Comparison of ENCODE assay signal across 8 mouse cellular contexts in genomic region chr3:138527667-138528231, GRCm38 (mm10). TPM values are rescaled to one million over a fixed set of nuclear protein-coding genes. Genes with fewer than 3 reads are reported as not detected.
A peak's percentile ranks its signal among the peaks of the same experiment; 100 is the strongest.
DNase-seq lines count a peak whose midpoint lies in the region; ATAC-seq and TF ChIP-seq lines count a peak whose summit lies in the region.

No protein-coding gene starts in this region.

- no peak for TF ChIP-seq POLR2A in brain, embryonic 14.5 days (IDR thresholded peaks at IDR 0.05; ENCODE audit: borderline replicate concordance, extremely low read depth, insufficient read depth, insufficient read length, poor library complexity, severe bottlenecking)
- peak; percentile 26; the same call in 1 of the 2 replicates for TF ChIP-seq POLR2A in testis, adult 2 months (IDR thresholded peaks at IDR 0.05; ENCODE audit: control insufficient read depth, low read depth, low read length)

- ATAC-seq in erythroid progenitor cell, adult 5-6 weeks (replicated peaks; ENCODE audit: low FRiP score, poor library complexity, severe bottlenecking), result peak; percentile 63
- ATAC-seq in heart, embryonic 14.5 days (ENCODE audit: insufficient number of reproducible peaks, insufficient read depth, low FRiP score, low read depth), result peak; percentile 79
- ATAC-seq in liver, postnatal 0 days, result peak; percentile 34
- peak; percentile 78 for ATAC-seq in neural tube, embryonic 13.5 days (ENCODE audit: low read depth)

- peak overlapping the region; percentile 97 for H3K9ac ChIP-seq in heart, embryonic 14.5 days (ENCODE audit: low read length)
- H3K9ac ChIP-seq in liver, postnatal 0 days (replicated peaks), result peak overlapping the region; percentile 98
- H3K9ac ChIP-seq in neural tube, embryonic 13.5 days, result peak overlapping the region; percentile 97

- 0 out of 2 replicates have a peak, but pooled peaks cover 3% of the 10 kb centered on the region for H3K36me3 ChIP-seq in heart, embryonic 14.5 days (ENCODE audit: control insufficient read depth, insufficient read depth, low read length)
- H3K36me3 ChIP-seq in liver, postnatal 0 days (replicated peaks; ENCODE audit: insufficient read depth, low read length), result no peaks in the 10 kb centered on the region
- H3K36me3 ChIP-seq in neural tube, embryonic 13.5 days, result no peaks in the 10 kb centered on the region
- H3K36me3 ChIP-seq in testis, adult 2 months (ENCODE audit: control insufficient read depth, insufficient read depth, low read length), result no peaks in the 10 kb centered on the region

- H3K4me2 ChIP-seq in heart, embryonic 14.5 days (ENCODE audit: low read length), result peak overlapping the region; percentile 88
- H3K4me2 ChIP-seq in liver, postnatal 0 days (ENCODE audit: low read depth, low read length), result peak overlapping the region; percentile 91
- peak overlapping the region; percentile 80 for H3K4me2 ChIP-seq in neural tube, embryonic 13.5 days

- WGBS in heart, embryonic 14.5 days, result 0% methylated on average over 57 of the region's 64 CpGs
- under 1% methylated on average over 45 of the region's 64 CpGs for WGBS in liver, postnatal 0 days (ENCODE audit: insufficient replicate concordance)
- under 1% methylated on average over 42 of the region's 64 CpGs for WGBS in neural tube, embryonic 13.5 days

- DNase-seq in CD8-positive naive resting alpha-beta T cell, adult 2 months (ENCODE audit: low read depth in 2 of 2, low spot score in 2 of 2), result peak; percentile 19 to 36
- peak; percentile 78 for DNase-seq in brain, embryonic 14.5 days (ENCODE audit: low read depth)
- peak; percentile 85 for DNase-seq in kidney, postnatal 10 days
- DNase-seq in liver, postnatal 0 days, result peak; percentile 78

- no peaks in the 10 kb centered on the region for H3K27me3 ChIP-seq in heart, embryonic 14.5 days (ENCODE audit: control insufficient read depth, insufficient read depth, low read length)
- no peaks in the 10 kb centered on the region for H3K27me3 ChIP-seq in liver, postnatal 0 days (ENCODE audit: insufficient read depth, low read length)
- no peaks in the 10 kb centered on the region for H3K27me3 ChIP-seq in neural tube, embryonic 13.5 days
- H3K27me3 ChIP-seq in testis, adult 2 months (ENCODE audit: control insufficient read depth, insufficient read depth, low read length), result no peaks in the 10 kb centered on the region

- peak overlapping the region; percentile 70 to 94 for H3K27ac ChIP-seq in heart, embryonic 14.5 days (replicated peaks in 1 of 2; ENCODE audit: control insufficient read depth in 1 of 2, insufficient read depth in 1 of 2, low read depth in 2 of 2, low read length in 2 of 2)
- H3K27ac ChIP-seq in liver, postnatal 0 days (ENCODE audit: low read depth), result peak overlapping the region; percentile 93
- peak overlapping the region; percentile 98 for H3K27ac ChIP-seq in neural tube, embryonic 13.5 days (replicated peaks)
- peak overlapping the region; percentile 86 for H3K27ac ChIP-seq in testis, adult 2 months (ENCODE audit: control insufficient read depth, insufficient read depth, low read depth, low read length)

- no peak for TF ChIP-seq EP300 in liver, postnatal 0 days (IDR thresholded peaks at IDR 0.05; ENCODE audit: low read depth)

- H3K4me3 ChIP-seq in heart, embryonic 14.5 days (ENCODE audit: control insufficient read depth in 1 of 2, insufficient read depth in 1 of 2, low read depth in 1 of 2, low read length in 2 of 2), result peak overlapping the region; percentile 89 to 99
- H3K4me3 ChIP-seq in liver, postnatal 0 days (ENCODE audit: low read depth, low read length), result peak overlapping the region; percentile 98
- H3K4me3 ChIP-seq in neural tube, embryonic 13.5 days, result peak overlapping the region; percentile 98
- H3K4me3 ChIP-seq in testis, adult 2 months (ENCODE audit: control insufficient read depth, low read depth, low read length), result peak overlapping the region; percentile 99

- H3K4me1 ChIP-seq in heart, embryonic 14.5 days (ENCODE audit: control insufficient read depth in 2 of 2, insufficient read depth in 2 of 2, low read length in 2 of 2), result peaks cover 3 to 30% of the 10 kb centered on the region in 2 experiments
- peaks cover 47% of the 10 kb centered on the region for H3K4me1 ChIP-seq in liver, postnatal 0 days (ENCODE audit: insufficient read depth)
- H3K4me1 ChIP-seq in neural tube, embryonic 13.5 days (replicated peaks), result peaks cover 52% of the 10 kb centered on the region
- peaks cover 5% of the 10 kb centered on the region for H3K4me1 ChIP-seq in testis, adult 2 months (ENCODE audit: control insufficient read depth, insufficient read depth, low read length)

- H3K9me3 ChIP-seq in heart, embryonic 14.5 days (ENCODE audit: control insufficient read depth, low read length), result no peaks in the 10 kb centered on the region
- no peaks in the 10 kb centered on the region for H3K9me3 ChIP-seq in liver, postnatal 0 days (ENCODE audit: low read length)
- H3K9me3 ChIP-seq in neural tube, embryonic 13.5 days, result no peaks in the 10 kb centered on the region

- TF ChIP-seq CTCF in brain, embryonic 14.5 days (IDR thresholded peaks at IDR 0.05; ENCODE audit: borderline replicate concordance, extremely low read depth, insufficient read depth, insufficient read length), result no peak
- TF ChIP-seq CTCF in liver, postnatal 0 days (IDR thresholded peaks at IDR 0.05; ENCODE audit: low read depth), result no peak
- no peak for TF ChIP-seq CTCF in testis, adult 2 months (IDR thresholded peaks at IDR 0.05; ENCODE audit: control insufficient read depth, insufficient read depth, insufficient replicate concordance, low read depth, low read length)

RNA-seq across cellular contexts. Expression of gene Eif4e, which starts 1.8 kb away (rescaled TPM):
- 204 and 215 TPM in 2 replicates for polyA plus RNA-seq in brain, embryonic 14.5 days (2012; rRNA removed)
- total RNA-seq in erythroid progenitor cell, adult 5-6 weeks (2015; ENCODE audit: low replicate concordance), result 129 and 176 TPM in 2 replicates
- total RNA-seq in erythroid progenitor cell, adult 5-6 weeks (2017; ENCODE audit: low replicate concordance), result 97.2 and 160 TPM in 2 replicates
- polyA plus RNA-seq in heart, embryonic 14.5 days (2014; fragmentation: Nextera tagmentation; extraction: Ambion mirVana), result 230 and 246 TPM in 2 replicates
- polyA plus RNA-seq in liver, postnatal 0 days (2015; fragmentation: Nextera tagmentation; extraction: Ambion mirVana), result 93.7 and 98.3 TPM in 2 replicates
- polyA plus RNA-seq in neural tube, embryonic 13.5 days (2015; fragmentation: Nextera tagmentation; extraction: Ambion mirVana), result 300 and 384 TPM in 2 replicates
- 181 and 193 TPM in 2 replicates for polyA plus RNA-seq in testis, adult 2 months (2012; rRNA removed)

RNA-seq across cellular contexts. Expression of gene Metap1, which starts 38.4 kb away (rescaled TPM):
- polyA plus RNA-seq in brain, embryonic 14.5 days (2012; rRNA removed), result 53.3 and 54.5 TPM in 2 replicates
- 32.7 and 39.3 TPM in 2 replicates for total RNA-seq in erythroid progenitor cell, adult 5-6 weeks (2015; ENCODE audit: low replicate concordance)
- total RNA-seq in erythroid progenitor cell, adult 5-6 weeks (2017; ENCODE audit: low replicate concordance), result 29.7 and 40.6 TPM in 2 replicates
- 46.1 and 49.1 TPM in 2 replicates for polyA plus RNA-seq in heart, embryonic 14.5 days (2014; fragmentation: Nextera tagmentation; extraction: Ambion mirVana)
- polyA plus RNA-seq in liver, postnatal 0 days (2015; fragmentation: Nextera tagmentation; extraction: Ambion mirVana), result 17.3 and 17.4 TPM in 2 replicates
- 46.1 and 53.1 TPM in 2 replicates for polyA plus RNA-seq in neural tube, embryonic 13.5 days (2015; fragmentation: Nextera tagmentation; extraction: Ambion mirVana)
- 22.7 and 25.7 TPM in 2 replicates for polyA plus RNA-seq in testis, adult 2 months (2012; rRNA removed)

Comparison
In these comparisons a context has a peak if more than half of its experiments do, and no peak if none do; other contexts are left out.
1. Peak in every context shown above with its lines: DNase-seq, ATAC-seq, H3K4me3 ChIP-seq and H3K27ac ChIP-seq.
2. DNase-seq: peak in every context shown above with its lines; median percentile 85 in kidney, postnatal 10 days; 78 in brain, embryonic 14.5 days; 78 in liver, postnatal 0 days; 28 in CD8-positive naive resting alpha-beta T cell, adult 2 months.